ENCODE assay signal across 15 mouse cellular contexts in the genomic region with DNA sequence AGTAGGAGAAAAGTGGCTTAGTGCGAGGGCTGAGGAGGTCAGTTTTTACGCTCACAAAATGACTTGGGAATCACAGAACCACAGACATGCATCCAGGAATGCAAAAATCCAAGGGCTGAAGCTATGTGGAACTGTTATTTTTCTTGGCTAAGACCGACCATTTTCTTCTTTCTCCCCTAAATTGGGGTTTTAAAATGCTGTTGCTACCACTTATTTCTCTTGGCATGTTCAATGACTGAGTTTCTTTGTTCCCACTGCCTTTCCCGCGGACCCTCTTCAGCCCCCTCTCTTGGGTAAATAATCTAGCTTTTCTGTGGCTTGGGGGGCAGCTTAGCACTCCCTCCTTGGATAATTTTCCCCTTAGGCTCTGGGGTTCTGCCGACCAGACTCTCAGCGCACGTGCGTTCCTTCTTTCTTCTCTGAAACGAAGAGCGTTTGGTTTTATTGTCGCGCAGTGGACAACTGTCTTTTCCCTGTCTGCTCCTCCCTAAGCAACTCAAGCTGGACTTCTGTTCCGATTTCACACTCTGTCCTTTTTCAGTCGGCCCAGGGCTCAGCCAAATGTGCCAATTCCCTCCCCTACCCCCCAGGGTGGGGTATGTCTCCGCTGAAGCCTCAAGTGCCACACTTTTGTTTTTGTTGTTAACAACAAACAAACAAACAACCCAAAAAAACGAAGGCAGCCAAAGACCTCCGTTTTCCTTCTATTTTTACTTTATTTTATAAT.
DNase-seq lines count a peak whose midpoint lies in the region; ATAC-seq lines count a peak whose summit lies in the region.
"Had no signal": no experiment of that assay in that cellular context is flagged by ENCODE, and none has a peak within 500 bp of the region (broad histone marks: within the 10 kb centered on the region; RNA-seq: fewer than 3 reads in every experiment).

No protein-coding gene starts in this region.

- H3K9ac ChIP-seq in kidney, embryonic 14.5 days (ENCODE audit: low read depth, low read length), result peak overlapping the region; percentile 14; the same call in 1 of the 2 replicates
- no peak overlapping the region for H3K9ac ChIP-seq in hindbrain, embryonic 13.5 days
- H3K9ac ChIP-seq in midbrain, embryonic 15.5 days, result no peak overlapping the region
- H3K9ac ChIP-seq: forebrain, embryonic 12.5 days; intestine, embryonic 15.5 days; liver, embryonic 13.5 days had no signal

- no peak overlapping the region for H3K27ac ChIP-seq in kidney, embryonic 14.5 days (ENCODE audit: low read depth, low read length)
- H3K27ac ChIP-seq in embryonic facial prominence, embryonic 10.5 days (replicated peaks), result peak overlapping the region; percentile 57
- H3K27ac ChIP-seq in hindbrain, embryonic 13.5 days, result no peak overlapping the region
- H3K27ac ChIP-seq in midbrain, embryonic 15.5 days, result no peak overlapping the region
- H3K27ac ChIP-seq: forebrain, embryonic 12.5 days; intestine, embryonic 15.5 days; liver, embryonic 13.5 days had no signal

- no peak overlapping the region; the same call in 1 of the 2 replicates for H3K4me2 ChIP-seq in kidney, embryonic 14.5 days (replicated peaks; ENCODE audit: low read depth, low read length)
- peak overlapping the region; percentile 44 for H3K4me2 ChIP-seq in hindbrain, embryonic 13.5 days
- peak overlapping the region; percentile 48 for H3K4me2 ChIP-seq in midbrain, embryonic 15.5 days
- H3K4me2 ChIP-seq: forebrain, embryonic 12.5 days; intestine, embryonic 15.5 days; liver, embryonic 13.5 days had no signal

- no peaks in the 10 kb centered on the region for H3K9me3 ChIP-seq in kidney, embryonic 14.5 days (ENCODE audit: control insufficient read depth, low read length)
- no peaks in the 10 kb centered on the region for H3K9me3 ChIP-seq in embryonic facial prominence, embryonic 10.5 days
- no peaks in the 10 kb centered on the region for H3K9me3 ChIP-seq in hindbrain, embryonic 13.5 days
- no peaks in the 10 kb centered on the region for H3K9me3 ChIP-seq in midbrain, embryonic 15.5 days
- H3K9me3 ChIP-seq: forebrain, embryonic 12.5 days; intestine, embryonic 15.5 days; liver, embryonic 13.5 days had no signal

- 17% methylated on average over 18 of the region's 18 CpGs for WGBS in kidney, embryonic 14.5 days
- 41% methylated on average over 18 of the region's 18 CpGs for WGBS in embryonic facial prominence, embryonic 10.5 days
- WGBS in hindbrain, embryonic 13.5 days, result 41% methylated on average over 18 of the region's 18 CpGs
- 29% methylated on average over 18 of the region's 18 CpGs for WGBS in midbrain, embryonic 15.5 days

- no peaks in the 10 kb centered on the region for H3K4me1 ChIP-seq in kidney, embryonic 14.5 days (ENCODE audit: control insufficient read depth, insufficient read depth, low read length)
- peaks cover 24% of the 10 kb centered on the region for H3K4me1 ChIP-seq in embryonic facial prominence, embryonic 10.5 days
- H3K4me1 ChIP-seq in hindbrain, embryonic 13.5 days (replicated peaks), result peaks cover 9% of the 10 kb centered on the region
- H3K4me1 ChIP-seq in midbrain, embryonic 15.5 days, result peaks cover 4% of the 10 kb centered on the region; the same call in 1 of the 2 replicates
- H3K4me1 ChIP-seq: intestine, embryonic 15.5 days; liver, embryonic 13.5 days had no signal

- DNase-seq in kidney, postnatal 14 days, result no peak
- peak; percentile 16 for DNase-seq in embryonic facial prominence, embryonic 10.5 days (ENCODE audit: low spot score)
- no peak for DNase-seq in ovary, postnatal 36 days (ENCODE audit: low spot score)
- DNase-seq in right cerebral cortex, postnatal 10 days (ENCODE audit: low spot score in 2 of 2), result no peak
- DNase-seq in adipocyte (ENCODE audit: low spot score), result no peak
- DNase-seq: adrenal gland, postnatal 36 days; cerebellum, adult 9-10 months; liver, embryonic 13.5 days; retina, postnatal 1 day had no signal

- no peak for ATAC-seq in kidney, embryonic 14.5 days (ENCODE audit: low FRiP score, low TSS enrichment)
- no peak for ATAC-seq in hindbrain, embryonic 13.5 days (ENCODE audit: low FRiP score)
- no peak for ATAC-seq in midbrain, embryonic 15.5 days (replicated peaks)
- ATAC-seq: CD4-positive, CD25-positive, alpha-beta regulatory T cell, adult 4 months; intestine, embryonic 15.5 days had no signal

- H3K4me3 ChIP-seq in kidney, embryonic 14.5 days (ENCODE audit: low read length), result no peak overlapping the region
- no peak overlapping the region for H3K4me3 ChIP-seq in embryonic facial prominence, embryonic 10.5 days
- no peak overlapping the region for H3K4me3 ChIP-seq in hindbrain, embryonic 13.5 days
- peak overlapping the region; percentile 23 for H3K4me3 ChIP-seq in midbrain, embryonic 15.5 days
- H3K4me3 ChIP-seq: forebrain, embryonic 12.5 days; intestine, embryonic 15.5 days; liver, embryonic 13.5 days had no signal

- peaks cover 65% of the 10 kb centered on the region for H3K27me3 ChIP-seq in kidney, embryonic 14.5 days (ENCODE audit: control insufficient read depth, insufficient read depth, low read length)
- H3K27me3 ChIP-seq in embryonic facial prominence, embryonic 10.5 days (replicated peaks; ENCODE audit: low read depth, poor library complexity, severe bottlenecking), result peaks cover 29% of the 10 kb centered on the region
- H3K27me3 ChIP-seq in hindbrain, embryonic 13.5 days, result peaks cover 4% of the 10 kb centered on the region; the same call in 1 of the 2 replicates
- H3K27me3 ChIP-seq in midbrain, embryonic 15.5 days (replicated peaks), result no peaks in the 10 kb centered on the region
- H3K27me3 ChIP-seq: intestine, embryonic 15.5 days; liver, embryonic 13.5 days had no signal

- H3K36me3 ChIP-seq in kidney, embryonic 14.5 days (ENCODE audit: control insufficient read depth, insufficient read depth, low read length), result no peaks in the 10 kb centered on the region
- no peaks in the 10 kb centered on the region for H3K36me3 ChIP-seq in embryonic facial prominence, embryonic 10.5 days (replicated peaks)
- no peaks in the 10 kb centered on the region for H3K36me3 ChIP-seq in hindbrain, embryonic 13.5 days
- no peaks in the 10 kb centered on the region for H3K36me3 ChIP-seq in midbrain, embryonic 15.5 days (replicated peaks)
- H3K36me3 ChIP-seq: forebrain, embryonic 12.5 days; intestine, embryonic 15.5 days; liver, embryonic 13.5 days had no signal
